ENCODE assay signal across 32 mouse cellular contexts in the genomic region with DNA sequence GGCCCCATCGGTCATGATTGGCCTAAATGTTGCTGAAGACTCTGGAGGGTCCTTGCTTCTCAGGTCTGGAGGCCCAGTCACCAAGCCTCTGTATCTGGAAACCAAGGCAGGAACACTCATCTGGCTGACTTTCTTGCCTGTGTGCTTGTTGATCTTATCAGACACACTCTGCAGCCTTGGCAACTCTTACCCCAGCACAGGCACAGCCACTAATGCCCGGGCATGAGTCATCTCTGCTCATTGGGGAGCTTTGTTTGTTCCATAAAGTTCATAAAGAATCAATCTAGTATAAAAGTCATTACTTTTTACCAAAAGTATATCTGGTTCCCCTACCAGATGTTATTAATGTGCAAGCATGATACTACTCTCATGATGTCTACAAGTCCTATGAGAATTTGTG. TPM values are rescaled to one million over a fixed set of nuclear protein-coding genes. Genes with fewer than 3 reads are reported as not detected.
DNase-seq lines count a peak whose midpoint lies in the region.
"Had no signal": no experiment of that assay in that cellular context is flagged by ENCODE, and none has a peak within 500 bp of the region (broad histone marks: within the 10 kb centered on the region; RNA-seq: fewer than 3 reads in every experiment).

No protein-coding gene starts in this region.

- DNase-seq in urinary bladder, adult 18-20 months (ENCODE audit: low spot score in 2 of 2) = peak; percentile 12 to 49
- no peak for DNase-seq in urinary bladder, adult 2 months (ENCODE audit: low spot score)
- peak; percentile 74 for DNase-seq in 416B (ENCODE audit: low read depth)
- DNase-seq in adipocyte (ENCODE audit: low spot score) = peak; percentile 57
- peak; percentile 72 to 77 for DNase-seq in adrenal gland, postnatal 36 days
- DNase-seq in spleen, adult 12 weeks (ENCODE audit: low spot score) = no peak
- no peak for DNase-seq in layer of hippocampus, postnatal 36 days
- DNase-seq: cerebellum, adult 11-12 months; cerebellum, adult 9-11 months; embryo, embryonic 11 days; gastrocnemius, postnatal 25 days; heart, adult 11 months; heart, postnatal 4 days; kidney, adult 8-10 months; kidney, postnatal 10 days; liver; lung, adult 2 months; lung, postnatal 14 days; right cerebral cortex, postnatal 14 days; thymus, postnatal 14 days had no signal

RNA-seq across cellular contexts. Expression of a gene that starts 22.9 kb away (rescaled TPM):
- polyA plus RNA-seq in urinary bladder, adult 2 months (2012; rRNA removed) = 2.6 and 3.7 TPM in 2 replicates
- 1 to 10 TPM; 7.2 to 7.6 TPM for total RNA-seq in adrenal gland, postnatal 36 days (2021)
- total RNA-seq in layer of hippocampus, postnatal 36 days (2021) = 10 to 100 TPM; 17.1 to 19.4 TPM

RNA-seq across cellular contexts. Expression of a gene that starts 48.4 kb away (rescaled TPM):
- polyA plus RNA-seq in urinary bladder, adult 2 months (2012; rRNA removed) = 0.50 and 0.62 TPM in 2 replicates
- total RNA-seq in adrenal gland, postnatal 36 days (2021) = not detected
- 1 to 10 TPM; 1.1 to 1.3 TPM for total RNA-seq in layer of hippocampus, postnatal 36 days (2021)
- total RNA-seq: gastrocnemius, adult 18-20 months; gastrocnemius, postnatal 25 days; heart, postnatal 4 days; megakaryocyte progenitor cell, adult 5-6 weeks; MEL; neutrophil, adult 5-6 weeks had no signal
- polyA plus RNA-seq: intestine, embryonic 16.5 days; large intestine, adult 2 months; limb, embryonic 11.5 days; liver, embryonic 14.5 days; lung, adult 2 months; midbrain, embryonic 10.5 days; neural tube, embryonic 11.5 days; small intestine, adult 2 months; stomach, embryonic 16.5 days had no signal

Comparison
In these comparisons a context has a peak if more than half of its experiments do, and no peak if none do; other contexts are left out.
1. DNase-seq: peak in urinary bladder, adult 18-20 months (2 of 2), 416B (single experiment), adipocyte (single experiment) and adrenal gland, postnatal 36 days (2 of 2); none in urinary bladder, adult 2 months (single experiment), spleen, adult 12 weeks (single experiment) and layer of hippocampus, postnatal 36 days (0 of 2).